Mouse (Mus musculus) CD4-positive helper T cell, adult 2 months (primary cell): ENCODE measurements at regions not wholly inside any gene's neighbourhood (a gene's known extent, or its start where the extent isn't known, plus 50 kb on each side); places are given as distances from the start of the nearest gene placed in this dataset.

Source experiments
- DNase-seq: peaks from one replicate; pipeline ENCODE4 v3.0.0-alpha.2; 2012; ENCODE audit warnings: low read depth, missing footprints, low spot score

DNA sequence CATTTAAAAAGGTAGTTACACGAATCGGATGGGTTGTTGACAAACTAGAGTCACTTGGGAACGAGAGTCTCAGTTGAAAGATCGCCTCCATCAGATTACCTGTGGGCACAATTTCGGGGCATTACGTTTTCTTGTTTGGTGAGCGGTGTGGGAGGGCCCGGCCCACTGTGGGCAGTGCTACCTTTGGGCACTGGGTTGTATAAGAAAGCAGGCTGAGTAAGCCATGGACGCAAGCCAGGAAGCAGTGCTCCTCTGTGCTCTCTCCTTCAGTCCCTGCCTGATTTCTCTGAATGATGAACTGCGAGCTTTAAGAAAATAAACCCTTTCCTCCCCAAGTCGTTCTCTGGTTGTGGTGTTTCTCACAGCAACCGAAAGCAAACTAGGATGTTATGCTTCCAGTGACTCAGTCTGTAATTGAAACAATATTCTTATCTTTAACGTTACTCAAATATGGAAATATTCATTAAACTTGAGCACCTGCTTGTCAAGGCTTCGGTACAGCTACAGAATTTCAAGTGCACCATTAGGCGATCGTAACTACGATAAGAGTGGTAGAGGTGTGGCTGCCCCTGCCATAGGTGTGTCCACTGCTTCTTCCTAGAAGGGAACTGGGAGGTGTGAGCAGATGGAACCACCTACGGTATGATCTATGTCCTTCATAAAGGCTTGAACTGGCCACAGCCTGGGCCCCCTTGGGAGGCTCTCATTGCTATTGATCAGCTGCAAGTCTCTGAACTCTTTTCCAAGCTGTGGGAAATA is 119.2 kb upstream of the Tsc22d1 start:
- no peak for DNase-seq

DNA sequence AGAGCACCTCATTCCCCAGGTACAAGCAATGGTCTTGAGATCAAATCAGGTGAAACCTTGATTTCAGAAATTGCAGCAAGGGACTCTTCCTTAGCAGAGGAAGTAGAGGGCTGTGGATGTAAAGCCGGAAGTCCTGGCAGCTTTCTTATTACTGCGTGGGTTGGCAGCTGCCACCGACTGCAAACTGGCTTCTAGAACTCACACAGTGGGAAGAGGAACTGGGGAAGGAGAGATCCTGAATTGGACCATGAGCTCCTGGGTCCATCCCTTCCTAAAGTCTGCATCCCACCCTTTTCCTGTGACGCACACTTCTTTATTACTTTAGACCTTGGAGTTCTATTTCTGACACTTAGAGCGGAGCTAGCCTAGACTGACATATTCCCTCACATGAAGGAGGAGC is 116.9 kb upstream of the Tsc22d1 start:
- no peak for DNase-seq

DNA sequence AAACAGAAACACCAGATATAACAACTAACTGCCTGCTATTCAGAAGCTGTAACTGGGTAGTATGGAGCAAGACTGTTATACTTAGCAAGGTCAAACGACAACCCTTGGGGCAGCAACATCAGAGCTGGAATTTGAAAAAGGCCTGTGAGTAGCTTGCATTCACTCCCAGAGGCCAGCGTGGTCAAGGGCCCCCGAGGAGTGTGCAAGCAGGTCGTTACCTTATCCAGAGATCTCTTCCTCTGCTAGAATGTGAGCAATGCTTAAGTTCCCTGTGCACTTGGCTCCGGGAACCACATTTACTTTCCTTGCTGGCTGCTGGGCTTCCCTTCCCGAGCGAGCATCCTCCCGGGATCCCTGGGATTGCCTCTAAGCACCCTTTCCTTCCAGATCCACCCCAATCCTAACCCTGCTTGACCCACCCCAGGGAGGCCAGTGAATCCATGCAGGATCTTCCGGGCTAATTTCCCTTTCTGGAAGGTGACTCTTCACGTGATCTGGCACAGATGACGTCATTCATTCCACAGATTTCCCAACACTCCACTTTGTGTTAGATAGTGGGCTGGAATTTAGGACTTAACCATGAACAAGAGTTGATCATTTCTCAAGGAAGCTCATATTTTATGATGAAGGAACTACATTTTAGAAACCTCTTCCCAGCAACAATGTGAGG is 112.3 kb upstream of the Tsc22d1 start:
- DNase-seq = no peak

DNA sequence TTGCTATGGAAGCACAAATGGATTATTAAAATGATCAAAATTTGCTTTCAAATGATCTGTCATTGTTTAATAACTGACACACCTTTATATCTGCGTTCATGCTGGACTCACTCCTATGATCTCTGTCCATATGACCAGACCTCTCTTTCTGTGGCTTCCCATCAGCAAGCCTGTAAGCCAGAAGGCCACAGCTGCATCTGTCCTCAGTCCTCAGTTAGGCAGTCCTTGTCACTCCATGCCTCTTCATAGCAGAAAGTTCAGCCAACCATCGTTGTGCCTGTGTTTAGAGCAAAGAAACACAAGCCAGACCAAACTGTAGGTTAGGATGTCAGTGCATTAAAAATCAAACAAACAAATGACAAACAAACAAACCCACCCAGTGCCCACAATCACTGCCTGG is 107.2 kb upstream of the Tsc22d1 start:
- no peak for DNase-seq

DNA sequence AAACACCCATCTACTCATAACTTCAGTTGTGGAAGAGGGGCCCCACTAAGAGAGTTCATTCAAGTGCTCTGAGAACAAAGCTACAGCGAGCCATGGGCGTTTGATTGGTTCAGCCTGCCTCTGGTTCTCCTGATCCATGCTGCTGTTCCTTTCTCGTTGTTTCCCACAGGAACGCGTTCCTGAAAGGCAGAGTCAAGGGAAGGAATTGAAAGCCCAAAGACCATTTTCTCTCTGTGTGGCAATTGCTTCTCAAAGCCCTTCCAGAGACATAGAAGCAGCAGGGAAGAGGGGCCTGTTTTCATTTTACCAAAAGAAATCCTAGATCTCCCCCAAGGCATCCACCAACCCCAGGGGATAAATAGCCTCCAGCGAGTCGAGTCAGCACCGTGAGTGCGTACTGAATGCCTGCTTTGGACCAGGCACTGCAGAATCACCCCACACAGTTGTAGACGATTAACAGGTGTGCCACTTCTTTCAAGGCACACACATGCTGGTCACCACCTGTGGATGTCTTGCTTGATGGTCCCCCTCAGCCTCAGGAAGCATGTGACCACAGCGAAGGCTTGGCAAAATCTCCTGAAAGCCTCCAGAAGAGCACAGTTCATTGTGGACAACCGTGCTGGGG is 106.5 kb upstream of the Tsc22d1 start:
- no peak for DNase-seq

DNA sequence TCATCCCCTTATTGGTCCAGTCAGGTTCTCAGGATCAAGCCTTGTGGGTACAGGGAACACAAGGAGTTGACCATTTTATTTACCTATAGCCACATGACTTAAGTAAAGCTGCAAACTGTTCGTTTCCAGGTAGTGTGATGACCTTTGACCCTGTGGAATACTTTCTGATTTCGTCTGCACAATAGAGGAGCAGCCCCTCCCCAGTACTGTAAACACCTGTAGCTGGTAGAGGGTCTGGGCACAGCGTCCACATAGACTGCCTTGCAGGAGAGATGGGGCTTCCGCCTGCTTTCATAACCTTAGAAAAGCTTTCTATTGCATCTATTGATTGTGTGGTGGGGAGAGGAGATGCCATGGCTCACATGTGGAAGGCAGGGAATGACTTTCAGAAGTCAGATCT is 105.2 kb upstream of the Tsc22d1 start:
- DNase-seq = no peak

DNA sequence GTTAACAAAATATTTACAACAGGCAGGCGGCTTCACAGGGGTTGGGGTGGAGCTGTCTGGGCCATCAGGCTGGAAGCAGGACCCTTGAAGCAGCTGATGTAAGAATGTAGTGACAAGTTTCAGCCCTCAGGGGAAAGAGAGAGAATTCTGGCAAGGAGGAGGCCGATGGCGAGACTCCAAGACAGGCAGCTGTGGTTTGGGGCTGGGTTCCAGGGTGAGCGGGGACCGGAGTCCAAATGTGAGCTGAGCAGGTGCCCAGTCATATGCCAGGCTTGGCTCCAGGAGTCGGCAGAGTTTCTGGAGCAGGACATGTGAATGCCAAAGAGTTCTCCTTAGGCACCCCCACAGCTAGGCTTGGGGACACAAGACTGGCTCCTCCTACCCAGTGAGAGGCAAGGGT is 104.5 kb upstream of the Tsc22d1 start:
- no peak for DNase-seq

DNA sequence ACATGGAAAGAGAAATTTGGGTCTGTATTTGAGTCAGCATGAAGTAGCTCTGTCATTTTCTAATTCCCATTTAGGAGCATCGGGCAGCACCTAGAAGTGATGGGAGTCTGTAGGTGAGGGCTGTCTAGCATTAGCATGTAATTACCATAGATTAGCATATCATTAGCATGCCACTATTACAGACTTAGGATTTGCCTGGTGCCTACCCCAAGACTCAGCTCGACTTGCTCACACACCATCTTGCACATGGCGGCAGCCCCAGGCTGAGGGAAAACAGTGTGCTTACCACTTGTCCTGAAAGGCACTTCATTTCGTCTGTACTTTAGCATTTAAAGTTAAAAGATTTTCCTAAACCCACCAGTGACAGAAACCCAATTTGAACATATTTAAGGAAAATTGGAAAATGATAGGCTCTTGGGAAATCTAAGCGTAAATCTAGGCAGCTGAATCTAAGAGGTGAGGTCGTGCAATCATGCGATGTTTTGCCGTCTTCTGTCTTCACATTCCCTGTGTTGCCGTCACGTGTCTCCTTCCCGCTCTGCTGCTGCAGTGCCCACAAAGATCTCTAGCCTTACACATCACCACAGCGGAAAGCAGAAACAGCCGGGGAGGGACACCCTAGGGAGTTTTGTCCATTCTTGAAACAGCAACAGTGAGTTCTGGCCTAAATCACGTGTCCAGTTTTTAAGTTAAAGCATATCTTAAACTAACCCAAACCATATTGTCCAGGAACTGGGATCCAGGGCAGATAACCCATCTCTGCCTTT is 101.2 kb upstream of the Tsc22d1 start:
- no peak for DNase-seq

DNA sequence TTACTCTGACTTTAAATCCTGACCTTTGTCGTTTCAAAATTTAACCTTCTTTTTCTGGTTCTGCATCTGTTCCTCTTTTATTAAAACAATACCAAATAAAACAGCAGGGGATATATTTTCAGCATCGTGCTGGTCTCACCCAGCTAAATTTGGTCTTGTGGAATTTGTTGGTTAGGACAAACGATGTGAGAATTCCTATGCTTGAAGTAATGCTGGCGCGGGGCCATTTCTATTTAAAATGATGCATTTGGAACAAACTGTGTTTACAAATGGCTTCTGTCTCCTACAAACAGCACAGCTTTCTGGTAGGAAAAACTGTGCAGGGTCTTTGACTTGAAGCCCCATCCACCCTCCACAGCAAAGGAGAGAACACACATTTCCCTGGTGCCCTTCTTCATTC is 96.3 kb upstream of the Tsc22d1 start:
- no peak for DNase-seq

DNA sequence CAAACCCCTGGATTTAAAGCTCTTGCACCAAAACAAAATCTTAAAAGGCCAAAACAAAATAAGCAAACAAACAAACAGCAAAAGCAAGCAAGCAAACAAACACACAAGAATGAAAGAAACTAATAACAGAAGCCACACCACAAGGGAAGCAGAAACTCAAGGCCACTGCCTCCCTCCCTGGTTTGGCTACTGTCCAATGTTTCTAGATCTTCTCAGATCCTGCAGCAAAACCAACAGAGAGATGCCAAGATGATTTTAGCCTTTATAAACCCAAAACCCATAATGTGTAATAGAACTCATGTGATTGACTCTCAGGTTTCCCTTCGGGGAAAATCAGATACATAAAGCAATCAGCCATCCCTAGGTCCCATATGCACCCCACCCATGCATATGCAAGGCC is 90.5 kb upstream of the Tsc22d1 start:
- no peak for DNase-seq

DNA sequence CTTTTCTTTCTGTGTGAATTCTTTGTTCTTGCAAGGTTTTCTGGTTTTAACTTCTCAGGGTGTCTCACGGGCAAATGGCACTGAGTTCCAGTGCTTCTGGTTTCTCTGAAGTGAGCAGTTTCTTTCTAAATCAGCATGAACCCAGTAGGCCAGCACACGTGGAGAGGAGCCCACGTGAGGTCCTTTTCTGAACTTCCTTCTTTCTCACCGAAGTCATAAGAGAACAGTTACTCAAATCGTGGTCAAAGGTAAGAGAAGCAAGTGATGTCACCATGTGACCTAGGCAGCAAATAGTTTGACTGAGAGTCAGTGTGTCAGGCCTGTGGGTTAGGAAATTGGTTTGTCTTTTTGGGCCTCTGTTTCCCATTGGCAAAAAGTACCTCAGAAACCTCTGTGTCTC is 84.8 kb upstream of the Tsc22d1 start:
- no peak for DNase-seq

DNA sequence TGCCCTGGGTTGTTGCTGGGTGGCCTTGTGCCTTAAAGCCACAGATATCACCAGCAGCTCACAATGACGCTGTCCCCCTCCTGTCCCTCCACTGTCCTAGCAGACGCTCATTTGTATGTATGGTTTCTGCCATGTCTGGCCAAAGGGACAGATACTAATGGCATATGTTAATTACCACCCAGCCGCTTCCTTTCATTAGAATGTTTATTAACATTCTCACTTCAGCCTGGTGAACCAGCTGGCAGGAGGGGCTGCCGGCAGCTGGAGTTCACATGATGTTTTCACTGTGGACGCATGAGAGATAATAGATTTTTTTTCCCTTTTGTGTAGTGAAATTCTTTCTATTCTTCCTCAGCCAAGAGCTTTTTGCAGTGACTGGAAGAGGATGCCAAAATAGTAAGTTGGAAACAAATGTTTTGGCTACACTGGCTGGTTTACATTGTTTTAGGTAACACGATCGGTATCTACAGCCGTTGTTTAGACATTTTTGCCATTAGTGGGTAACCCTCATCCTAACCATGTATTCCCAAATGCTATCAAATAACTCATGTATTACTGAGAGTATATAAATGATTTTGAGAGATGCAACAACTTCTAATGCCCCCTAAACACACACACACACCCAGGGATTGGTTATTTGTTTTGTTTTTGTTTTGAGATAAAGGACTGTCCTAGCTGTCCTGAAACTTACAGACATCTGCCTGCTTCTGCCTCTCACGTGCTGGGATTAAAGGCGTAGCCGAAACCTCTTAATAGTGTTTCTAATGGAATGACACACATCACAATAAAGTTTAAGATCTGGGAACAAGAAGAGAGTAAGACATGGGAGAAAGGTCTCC is 83.0 kb upstream of the Tsc22d1 start:
- DNase-seq = no peak

DNA sequence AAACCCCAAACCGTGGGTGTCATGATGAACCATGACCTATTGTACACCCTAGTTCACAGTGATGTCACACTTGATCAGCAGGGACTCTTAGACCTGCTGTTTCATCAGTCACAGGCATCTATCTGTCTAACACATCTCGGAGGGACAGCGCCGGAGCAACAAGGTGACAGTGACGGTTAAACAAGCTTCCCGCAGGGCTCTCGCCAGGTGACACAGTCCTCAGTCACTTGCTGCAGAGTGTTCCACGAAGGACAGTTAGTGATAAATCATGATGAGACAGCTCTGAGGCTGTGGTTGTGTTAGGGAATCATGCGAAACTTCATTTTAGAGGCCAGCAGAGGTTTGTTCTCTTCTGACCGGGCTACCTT is 82.4 kb upstream of the Tsc22d1 start:
- no peak for DNase-seq

DNA sequence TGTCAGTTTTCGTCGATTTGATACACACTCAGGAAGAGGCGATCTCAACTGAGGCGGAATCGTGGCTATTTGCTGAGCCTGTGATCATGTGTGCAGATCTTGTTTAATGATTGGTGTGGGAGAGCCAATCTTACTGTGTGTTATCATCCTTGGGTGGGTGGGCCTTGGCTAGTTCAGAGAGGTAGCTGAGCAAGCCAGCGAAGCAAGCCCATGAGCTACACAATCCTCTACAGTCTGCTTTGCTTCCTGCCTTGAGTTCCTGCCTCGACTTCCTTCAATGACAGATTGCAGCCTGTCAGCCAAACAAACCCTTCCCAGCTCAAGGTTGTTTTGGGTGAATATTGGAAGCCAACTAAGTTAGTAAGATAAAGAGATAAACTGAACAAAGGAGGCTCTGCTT is 74.0 kb upstream of the Tsc22d1 start:
- DNase-seq = no peak

DNA sequence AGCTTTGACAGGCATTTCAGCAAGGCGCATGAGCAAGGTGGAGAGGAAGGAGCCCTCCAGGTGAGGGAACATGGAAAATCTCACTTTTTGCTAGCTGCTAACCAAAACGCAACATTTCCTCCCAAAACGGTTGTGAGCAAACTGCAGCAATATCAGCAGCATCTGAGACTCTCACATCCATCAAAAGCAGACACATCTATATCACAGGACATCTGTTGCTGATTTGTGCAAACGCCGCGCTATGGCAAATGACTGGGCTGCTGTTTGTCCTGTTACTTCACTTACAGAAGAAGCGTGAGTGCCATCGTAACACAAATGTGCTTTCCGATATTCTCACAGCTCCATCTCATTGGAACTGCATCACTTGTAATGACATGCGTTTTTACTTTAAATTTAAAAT is 73.5 kb upstream of the Tsc22d1 start:
- no peak for DNase-seq

DNA sequence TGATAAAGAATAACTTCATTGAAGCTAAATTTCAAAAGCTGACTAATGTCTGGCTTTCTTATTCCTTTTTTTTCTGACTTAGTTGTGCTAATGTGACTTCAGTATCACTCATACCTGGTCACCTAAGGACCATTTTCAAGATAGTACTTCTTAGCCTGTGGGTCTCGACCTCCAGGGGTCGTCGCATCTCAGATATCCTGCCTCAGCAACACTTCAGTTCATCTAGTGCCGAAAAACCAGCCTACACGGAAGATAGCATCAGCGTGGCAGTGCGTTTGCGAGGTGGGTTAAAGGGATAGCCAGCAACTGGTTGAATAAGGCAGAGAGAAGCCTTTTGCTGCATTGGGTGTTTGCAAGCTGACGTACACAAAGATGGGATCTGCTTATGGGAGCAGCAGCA is 62.9 kb upstream of the Tsc22d1 start:
- no peak for DNase-seq

DNA sequence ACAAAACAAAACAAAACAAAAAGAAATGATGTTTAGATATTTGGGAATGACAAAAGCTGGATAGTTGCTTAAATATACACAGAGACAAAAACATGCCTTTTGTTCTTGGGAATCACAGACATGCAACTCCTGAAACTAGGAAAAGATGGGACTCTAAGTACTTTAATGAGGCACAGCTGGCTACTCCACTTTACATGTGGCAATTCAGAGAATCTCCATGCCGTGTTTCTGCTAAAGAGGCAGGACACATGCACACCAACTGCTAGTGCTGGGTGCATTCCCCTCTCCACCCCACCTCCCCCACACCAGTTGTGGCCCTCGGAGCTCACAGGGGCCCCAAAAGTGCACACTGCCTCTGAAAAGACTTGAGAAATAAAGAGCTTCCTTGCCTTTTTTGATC is 58.6 kb upstream of the Tsc22d1 start:
- DNase-seq = no peak

DNA sequence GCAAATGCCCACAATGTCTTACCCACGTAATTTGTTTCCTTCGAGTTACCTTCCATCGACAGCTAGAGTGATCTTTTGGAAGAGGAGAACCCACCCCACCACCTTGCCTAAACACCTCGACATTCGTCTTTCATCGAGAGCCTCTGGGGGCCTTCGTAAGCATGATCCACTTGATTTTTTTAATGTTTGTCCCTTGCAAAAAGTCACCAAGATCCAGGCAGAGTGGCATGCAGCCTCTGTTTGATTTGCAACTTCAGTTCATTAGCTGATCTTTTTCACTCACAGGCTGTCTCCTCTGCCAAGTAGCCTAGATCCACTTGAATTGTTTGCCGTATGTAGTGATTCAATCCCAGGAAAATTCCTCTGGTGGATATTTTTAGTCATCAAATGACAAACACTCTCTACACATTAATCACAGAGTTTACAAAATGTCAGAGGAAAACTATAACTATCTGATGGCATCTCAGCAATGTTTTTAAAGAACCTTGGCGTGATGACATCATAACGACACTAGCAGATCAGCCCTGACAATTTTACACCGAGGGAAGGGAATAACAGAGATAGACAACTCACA is 54.8 kb upstream of the Tsc22d1 start:
- no peak for DNase-seq

DNA sequence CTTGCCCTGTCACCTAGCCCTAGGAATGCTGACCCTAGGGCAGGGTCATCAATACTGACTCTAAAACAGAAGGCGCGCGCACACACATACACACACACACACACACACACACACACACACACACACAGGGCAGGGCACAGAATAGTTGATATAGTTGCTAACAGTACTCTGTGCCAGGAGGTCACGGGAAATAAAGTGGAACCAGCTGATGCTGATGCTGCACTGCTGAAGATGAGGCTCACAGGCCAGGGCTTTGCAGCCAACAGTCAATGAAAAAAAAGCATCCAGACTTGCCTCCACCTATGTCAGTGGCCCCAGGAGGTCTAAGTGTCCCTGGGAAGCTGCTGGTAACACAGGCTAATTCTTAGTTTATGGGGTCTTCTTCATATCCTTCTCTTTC is 50.7 kb upstream of the Tsc22d1 start:
- no peak for DNase-seq
